9 mouse cellular contexts compared by ENCODE assay signal in genomic region chr9:41524591-41524990, GRCm38 (mm10).
DNase-seq lines count a peak whose midpoint lies in the region; ATAC-seq and TF ChIP-seq lines count a peak whose summit lies in the region.
"Had no signal": no experiment of that assay in that cellular context is flagged by ENCODE, and none has a peak within 500 bp of the region (broad histone marks: within the 10 kb centered on the region; RNA-seq: fewer than 3 reads in every experiment).

No protein-coding gene starts in this region.

- H3K4me1 ChIP-seq in kidney, embryonic 14.5 days (ENCODE audit: control insufficient read depth, insufficient read depth, low read length): peaks cover 4% of the 10 kb centered on the region; the same call in 1 of the 2 replicates
- H3K4me1 ChIP-seq in embryonic facial prominence, embryonic 14.5 days (ENCODE audit: control insufficient read depth, insufficient read depth, low read length): peaks cover 30% of the 10 kb centered on the region
- peaks cover 16% of the 10 kb centered on the region for H3K4me1 ChIP-seq in hindbrain, postnatal 0 days (ENCODE audit: insufficient read depth, low read length)
- H3K4me1 ChIP-seq in midbrain, embryonic 16.5 days (ENCODE audit: control insufficient read depth, insufficient read depth, low read length): peaks cover 33% of the 10 kb centered on the region

- H3K4me2 ChIP-seq in kidney, embryonic 14.5 days (replicated peaks; ENCODE audit: low read depth, low read length): no peak overlapping the region
- H3K4me2 ChIP-seq in embryonic facial prominence, embryonic 14.5 days (ENCODE audit: low read depth, low read length): peak overlapping the region; percentile 20
- H3K4me2 ChIP-seq in hindbrain, postnatal 0 days (ENCODE audit: low read depth, low read length): no peak overlapping the region
- H3K4me2 ChIP-seq in midbrain, embryonic 16.5 days (ENCODE audit: low read length): no peak overlapping the region

- no peak for TF ChIP-seq CTCF in hindbrain, postnatal 0 days (IDR thresholded peaks at IDR 0.05; ENCODE audit: low read depth)

- H3K27ac ChIP-seq in kidney, embryonic 14.5 days (ENCODE audit: low read depth, low read length): peak overlapping the region; percentile 30; the same call in 1 of the 2 replicates
- H3K27ac ChIP-seq in embryonic facial prominence, embryonic 14.5 days (replicated peaks; ENCODE audit: low read depth, low read length): peak overlapping the region; percentile 88
- peak overlapping the region; percentile 78 for H3K27ac ChIP-seq in hindbrain, postnatal 0 days
- peak overlapping the region; percentile 84 for H3K27ac ChIP-seq in midbrain, embryonic 16.5 days (ENCODE audit: low read length)
- H3K27ac ChIP-seq: liver, embryonic 14.5 days had no signal

- H3K9me3 ChIP-seq in kidney, embryonic 14.5 days (ENCODE audit: control insufficient read depth, low read length): no peaks in the 10 kb centered on the region
- H3K9me3 ChIP-seq in embryonic facial prominence, embryonic 14.5 days (ENCODE audit: control insufficient read depth, low read length): no peaks in the 10 kb centered on the region
- H3K9me3 ChIP-seq in hindbrain, postnatal 0 days (ENCODE audit: low read length): no peaks in the 10 kb centered on the region
- no peaks in the 10 kb centered on the region for H3K9me3 ChIP-seq in midbrain, embryonic 16.5 days (replicated peaks; ENCODE audit: control insufficient read depth, low read length, poor library complexity, severe bottlenecking)

- H3K4me3 ChIP-seq in kidney, embryonic 14.5 days (ENCODE audit: low read length): no peak overlapping the region
- no peak overlapping the region for H3K4me3 ChIP-seq in embryonic facial prominence, embryonic 14.5 days (ENCODE audit: low read depth, low read length)
- H3K4me3 ChIP-seq in hindbrain, postnatal 0 days (ENCODE audit: low read length): no peak overlapping the region
- H3K4me3 ChIP-seq in midbrain, embryonic 16.5 days (ENCODE audit: low read depth, low read length): no peak overlapping the region

- H3K9ac ChIP-seq in kidney, embryonic 14.5 days (ENCODE audit: low read depth, low read length): no peak overlapping the region
- H3K9ac ChIP-seq in embryonic facial prominence, embryonic 14.5 days (ENCODE audit: low read depth, low read length): 0 out of 2 replicates have a peak overlapping the region, but pooled peaks have one; percentile 5
- H3K9ac ChIP-seq in hindbrain, postnatal 0 days (replicated peaks; ENCODE audit: low read length): no peak overlapping the region
- H3K9ac ChIP-seq in midbrain, embryonic 16.5 days (ENCODE audit: low read depth, low read length): no peak overlapping the region
- H3K9ac ChIP-seq: liver, embryonic 14.5 days had no signal

- DNase-seq in kidney, postnatal 25 days: no peak
- DNase-seq in embryonic facial prominence, embryonic 14.5 days (ENCODE audit: low spot score): peak; percentile 79
- DNase-seq in hindbrain, postnatal 0 days (ENCODE audit: low spot score): peak; percentile 74
- no peak for DNase-seq in adrenal gland, postnatal 14 days
- DNase-seq in urinary bladder, adult 2 months (ENCODE audit: low spot score): no peak
- no peak for DNase-seq in lung, postnatal 10 days

- H3K27me3 ChIP-seq in kidney, embryonic 14.5 days (ENCODE audit: control insufficient read depth, insufficient read depth, low read length): no peaks in the 10 kb centered on the region
- no peaks in the 10 kb centered on the region for H3K27me3 ChIP-seq in embryonic facial prominence, embryonic 14.5 days (replicated peaks; ENCODE audit: control insufficient read depth, insufficient read depth, low read length)
- no peaks in the 10 kb centered on the region for H3K27me3 ChIP-seq in hindbrain, postnatal 0 days (ENCODE audit: insufficient read depth, low read length)
- no peaks in the 10 kb centered on the region for H3K27me3 ChIP-seq in midbrain, embryonic 16.5 days (ENCODE audit: control insufficient read depth, insufficient read depth, low read depth, low read length)

- no peaks in the 10 kb centered on the region for H3K36me3 ChIP-seq in kidney, embryonic 14.5 days (ENCODE audit: control insufficient read depth, insufficient read depth, low read length)
- H3K36me3 ChIP-seq in embryonic facial prominence, embryonic 14.5 days (ENCODE audit: control insufficient read depth, insufficient read depth, low read length): peaks cover 19% of the 10 kb centered on the region
- H3K36me3 ChIP-seq in hindbrain, postnatal 0 days (ENCODE audit: insufficient read depth, low read length): no peaks in the 10 kb centered on the region
- H3K36me3 ChIP-seq in midbrain, embryonic 16.5 days (ENCODE audit: control insufficient read depth, insufficient read depth, low read length): no peaks in the 10 kb centered on the region

- 75% methylated on average over 7 of the region's 7 CpGs for WGBS in kidney, embryonic 14.5 days
- WGBS in embryonic facial prominence, embryonic 14.5 days: 42% methylated on average over 7 of the region's 7 CpGs
- 31% methylated on average over 7 of the region's 7 CpGs for WGBS in hindbrain, postnatal 0 days
- WGBS in midbrain, embryonic 16.5 days: 37% methylated on average over 7 of the region's 7 CpGs

- no peak for ATAC-seq in kidney, embryonic 14.5 days (ENCODE audit: low FRiP score, low TSS enrichment)
- ATAC-seq in embryonic facial prominence, embryonic 14.5 days (ENCODE audit: low read depth): peak; percentile 80
- ATAC-seq in hindbrain, postnatal 0 days: peak; percentile 86
- peak; percentile 83 for ATAC-seq in midbrain, embryonic 16.5 days

Comparison
In these comparisons a context has a peak if more than half of its experiments do, and no peak if none do; other contexts are left out.
1. H3K27ac ChIP-seq: peak in every context shown above with its lines; median percentile 88 in embryonic facial prominence, embryonic 14.5 days; 84 in midbrain, embryonic 16.5 days; 78 in hindbrain, postnatal 0 days; 30 in kidney, embryonic 14.5 days.
2. DNase-seq: peak in embryonic facial prominence, embryonic 14.5 days (single experiment) and hindbrain, postnatal 0 days (single experiment); none in kidney, postnatal 25 days (0 of 2), adrenal gland, postnatal 14 days (single experiment), urinary bladder, adult 2 months (single experiment) and lung, postnatal 10 days (single experiment).